Mouse (Mus musculus): ENCODE results near the gene Pacs1. TPM values are rescaled to one million over a fixed set of nuclear protein-coding genes. Genes with fewer than 3 reads are reported as not detected.
A peak's percentile ranks its signal among the peaks of the same experiment; 100 is the strongest.

Gene Pacs1
- polyA plus RNA-seq, 1 experiment from 2014 or later, result 21.4 TPM

DNA sequence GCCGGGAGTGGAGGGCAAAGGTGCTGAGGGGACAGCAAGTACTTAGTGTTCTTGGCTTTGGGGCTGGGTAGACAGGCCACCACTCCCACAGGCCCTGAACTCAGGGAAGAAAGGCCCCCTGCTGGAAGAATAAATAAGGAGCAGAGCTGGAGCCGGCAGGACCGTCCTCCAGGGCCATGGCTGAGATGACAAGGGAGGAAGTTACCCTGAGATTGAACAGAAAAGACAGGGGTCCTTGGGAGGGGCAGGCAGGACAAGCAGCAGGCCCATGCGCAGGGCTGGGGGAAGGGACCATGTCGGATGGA, 164.7 kb downstream of the Pacs1 start:
- H3K4me3 ChIP-seq, result no peak overlapping the region

DNA sequence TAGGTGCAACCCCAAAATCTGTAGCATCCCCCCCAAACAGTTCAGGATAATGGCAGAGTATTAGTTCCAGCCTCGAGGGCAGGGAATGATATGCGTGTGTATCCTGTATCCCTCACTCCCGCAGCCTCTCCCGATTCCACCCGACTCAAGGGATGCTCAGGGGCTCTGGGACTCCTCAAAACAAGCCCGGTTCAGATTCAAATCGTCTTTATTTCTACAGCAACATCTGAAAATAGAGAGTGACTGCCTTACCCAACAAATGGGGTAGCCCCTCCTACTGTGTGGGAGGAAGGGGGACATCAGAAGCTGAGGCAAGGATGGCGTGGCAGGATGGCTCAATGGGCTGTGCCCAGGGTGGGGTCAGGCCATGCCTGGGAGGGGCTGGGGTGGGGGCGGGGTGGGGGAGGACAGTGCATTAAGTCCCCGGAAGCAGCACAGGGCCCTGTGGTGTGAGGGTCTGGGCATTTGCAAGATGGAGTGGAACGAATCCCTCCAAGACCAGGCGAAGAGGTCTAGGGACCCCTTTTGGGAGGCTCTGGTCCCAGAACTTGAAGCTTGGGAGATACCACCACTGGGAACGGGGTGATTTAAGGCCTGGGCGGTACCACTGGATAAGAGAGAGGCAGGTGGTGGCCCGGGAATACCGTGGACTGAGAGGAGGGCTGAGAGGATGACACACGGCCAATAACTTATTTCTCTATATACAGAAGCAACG, 165.2 kb downstream of the Pacs1 start:
- H3K36me3 ChIP-seq, result peaks cover 37% of the 10 kb centered on the region
- no peaks in the 10 kb centered on the region for H3K9me3 ChIP-seq
- H3K27ac ChIP-seq, result peak overlapping the region; percentile 59; the same call in 1 of the 2 replicates
- ATAC-seq (ENCODE audit: borderline replicate concordance, extremely low read depth, low FRiP score, low TSS enrichment), result no peak
- H3K27me3 ChIP-seq, result no peaks in the 10 kb centered on the region
- peak overlapping the region; percentile 80; the same call in 1 of the 2 replicates for H3K4me3 ChIP-seq
- peak overlapping the region; percentile 37; the same call in 1 of the 2 replicates for H3K9ac ChIP-seq
- H3K4me1 ChIP-seq, result peaks cover 35% of the 10 kb centered on the region
- 69% methylated on average over 18 of the region's 18 CpGs for WGBS
- H3K4me2 ChIP-seq, result no peak overlapping the region

More for the DNA sequence above, 164.7 kb downstream of the Pacs1 start:
- Histone ChIP-seq H3K9me3 (no peaks in the 10 kb centered on the region), H3K27me3 (no peaks in the 10 kb centered on the region), H3K4me1 (peaks cover 35% of the 10 kb centered on the region), H3K9ac (no peak overlapping the region), H3K4me2 (no peak overlapping the region), H3K36me3 (peaks cover 32% of the 10 kb centered on the region), H3K27ac (peak overlapping the region; percentile 59)
- WGBS, result 29% methylated on average over 5 of the region's 5 CpGs
- ATAC-seq (ENCODE audit: borderline replicate concordance, extremely low read depth, low FRiP score, low TSS enrichment), result no peak

DNA sequence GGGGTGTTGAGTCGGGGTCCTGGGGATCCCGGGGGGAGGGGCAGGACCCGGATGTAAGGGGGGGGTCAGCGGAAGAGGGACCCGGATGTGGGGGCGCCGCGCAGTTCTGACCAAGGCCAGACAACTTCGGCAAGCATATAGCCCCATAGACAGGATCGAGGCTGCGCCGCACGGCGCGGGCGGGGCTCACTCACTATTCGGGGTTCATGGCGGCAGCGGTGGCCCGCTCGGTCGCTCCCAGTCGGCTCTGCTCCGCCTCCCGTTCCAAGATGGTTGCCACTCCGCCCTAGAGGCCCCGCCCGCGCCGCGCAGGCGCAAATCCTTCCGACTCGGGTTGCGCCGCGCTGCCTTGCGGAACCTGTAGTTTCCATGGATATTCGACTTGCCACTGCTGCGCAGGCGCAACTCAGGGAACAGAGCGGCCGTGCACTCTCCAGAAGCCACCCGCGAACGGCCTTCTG, 166.2 kb downstream of the Pacs1 start, which contains the start of gene Rab1b:
Rab1b (minus strand) TSS at position 342 of the 461 bp plus-strand sequence.
- Histone ChIP-seq H3K36me3 (peaks cover 46% of the 10 kb centered on the region), H3K27me3 (no peaks in the 10 kb centered on the region), H3K4me2 (peak within 1 kb of the TSS; percentile 89), H3K9ac (peak within 1 kb of the TSS; percentile 86), H3K27ac (peak within 1 kb of the TSS; percentile 94), H3K9me3 (no peaks in the 10 kb centered on the region), H3K4me1 (peaks cover 35% of the 10 kb centered on the region), H3K4me3 (peak within 1 kb of the TSS; percentile 80)
- WGBS, result under 1% methylated on average over 46 of the region's 46 CpGs
- ATAC-seq (ENCODE audit: borderline replicate concordance, extremely low read depth, low FRiP score, low TSS enrichment), result peak; percentile 94

DNA sequence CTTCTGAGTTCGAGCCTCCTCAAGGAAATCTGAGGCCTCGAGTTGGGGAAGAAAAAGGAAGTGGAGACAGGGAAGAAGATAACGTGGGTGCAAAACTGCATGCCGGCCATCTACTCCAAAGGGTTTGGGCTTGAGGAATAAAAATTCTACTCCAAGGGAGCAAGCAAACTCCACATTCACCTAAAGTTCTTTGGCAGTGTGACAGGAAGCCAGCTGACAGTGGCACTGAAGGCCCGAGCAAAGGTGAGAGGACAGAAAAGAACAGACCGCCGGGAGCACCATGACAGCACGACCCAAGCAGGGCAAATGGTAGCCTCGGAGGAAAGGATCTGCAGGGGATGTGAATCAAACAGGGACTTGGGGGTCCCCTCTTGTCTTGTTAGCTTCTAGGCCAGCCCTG, 166.8 kb downstream of the Pacs1 start:
- 5% methylated on average over 9 of the region's 9 CpGs for WGBS
- Histone ChIP-seq H3K4me2 (peak overlapping the region; percentile 89), H3K27ac (peak overlapping the region; percentile 94), H3K4me3 (peak overlapping the region; percentile 80), H3K9me3 (no peaks in the 10 kb centered on the region), H3K27me3 (no peaks in the 10 kb centered on the region), H3K9ac (peak overlapping the region; percentile 86), H3K36me3 (peaks cover 46% of the 10 kb centered on the region), H3K4me1 (peaks cover 35% of the 10 kb centered on the region)
- ATAC-seq (ENCODE audit: borderline replicate concordance, extremely low read depth, low FRiP score, low TSS enrichment), result no peak

DNA sequence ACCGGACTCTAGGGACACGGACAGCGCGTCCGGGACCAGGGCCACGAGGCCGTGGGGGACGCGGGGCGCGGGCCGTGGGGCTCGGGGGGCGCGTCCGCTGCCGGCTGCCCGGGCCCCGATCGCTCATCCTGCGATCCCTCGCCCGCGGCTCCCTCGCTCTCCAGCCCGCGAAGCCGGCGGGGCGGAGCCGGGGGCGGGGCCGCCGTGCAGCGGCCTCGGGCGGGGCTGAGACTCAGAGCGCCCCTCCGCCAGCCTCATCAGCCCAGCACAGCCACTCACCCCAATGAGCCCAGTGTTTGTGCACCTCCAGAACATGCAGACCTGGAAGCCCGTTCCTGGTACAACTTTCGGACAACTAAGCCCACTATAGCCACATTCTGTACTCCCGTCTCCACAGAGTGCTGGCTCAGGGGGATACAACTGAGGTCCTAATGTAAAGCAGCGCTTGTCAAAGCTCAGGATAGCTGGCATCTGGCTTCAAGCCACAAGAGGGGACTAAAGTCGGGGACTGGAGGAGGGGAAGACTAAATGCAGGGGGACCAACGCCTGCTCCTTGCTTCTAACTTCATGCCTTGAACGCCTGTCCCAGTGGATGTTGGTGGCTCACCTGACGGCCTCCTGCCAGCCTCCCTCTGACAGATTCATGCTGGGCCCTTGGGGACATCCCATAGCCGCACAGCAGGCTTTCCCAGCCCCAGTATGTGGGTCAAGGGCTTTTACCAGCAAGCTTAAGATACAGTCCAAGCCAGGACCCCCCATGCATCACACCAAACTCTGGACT, 174.4 kb downstream of the Pacs1 start, which contains the start of gene Cnih2:
Cnih2 (minus strand) TSS at position 159 of the 781 bp plus-strand sequence.
- no peak within 1 kb of the TSS for H3K27ac ChIP-seq
- peaks cover 16% of the 10 kb centered on the region for H3K27me3 ChIP-seq
- peaks cover 41% of the 10 kb centered on the region for H3K36me3 ChIP-seq
- H3K4me3 ChIP-seq, result peak within 1 kb of the TSS; percentile 57
- peak within 1 kb of the TSS; percentile 100 for H3K4me2 ChIP-seq
- 3% methylated on average over 48 of the region's 48 CpGs for WGBS
- H3K4me1 ChIP-seq, result peaks cover 34% of the 10 kb centered on the region
- no peaks in the 10 kb centered on the region for H3K9me3 ChIP-seq
- H3K9ac ChIP-seq, result peak within 1 kb of the TSS; percentile 61
- ATAC-seq (ENCODE audit: borderline replicate concordance, extremely low read depth, low FRiP score, low TSS enrichment), result peak; percentile 75; the same call in 1 of the 2 replicates

DNA sequence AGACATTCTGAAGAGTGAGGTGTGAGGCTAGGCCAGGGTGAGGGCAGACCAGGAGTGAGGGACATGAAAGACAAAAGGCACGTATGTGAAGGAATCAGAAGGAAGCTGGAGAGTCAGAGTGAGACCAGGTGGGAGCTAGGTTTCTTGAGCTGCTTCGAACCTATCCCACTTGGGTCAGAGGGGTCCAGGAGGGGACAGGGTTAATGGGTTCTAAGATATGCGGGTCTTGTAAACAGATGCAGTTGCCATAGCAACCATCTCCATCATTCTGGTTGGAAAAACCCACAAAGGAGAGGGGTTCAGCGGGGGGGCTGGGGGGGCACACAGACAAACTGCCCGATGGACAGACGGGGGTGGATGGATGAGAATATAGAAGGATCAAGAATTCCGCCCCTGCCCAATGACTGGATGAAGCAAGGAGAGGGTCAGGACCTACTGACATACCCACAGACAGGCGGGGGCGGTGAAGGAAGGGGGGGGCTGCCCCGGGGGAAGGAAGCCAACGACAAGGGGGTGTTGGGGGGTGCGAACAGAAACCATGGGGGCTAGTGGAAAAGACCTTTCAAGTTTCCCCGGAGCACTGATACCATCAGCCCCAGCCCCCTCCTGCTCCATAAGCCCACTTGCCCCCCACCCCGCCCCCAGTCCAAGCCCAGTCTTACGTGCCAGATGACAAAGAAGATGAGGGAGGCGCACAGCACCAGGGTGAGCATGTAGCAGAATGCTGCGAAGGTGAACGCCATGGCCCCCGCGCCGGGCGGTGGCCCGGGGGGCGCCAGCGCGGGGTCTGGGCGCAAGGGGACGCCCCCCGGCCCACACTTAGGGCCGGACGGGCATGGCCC, 175.2 kb downstream of the Pacs1 start:
- Histone ChIP-seq H3K9me3 (no peaks in the 10 kb centered on the region), H3K4me1 (peaks cover 34% of the 10 kb centered on the region), H3K27ac (no peak overlapping the region), H3K4me2 (peak overlapping the region; percentile 100), H3K27me3 (peaks cover 16% of the 10 kb centered on the region), H3K9ac (peak overlapping the region; percentile 61), H3K36me3 (peaks cover 36% of the 10 kb centered on the region), H3K4me3 (peak overlapping the region; percentile 57)
- 4% methylated on average over 27 of the region's 31 CpGs for WGBS
- 0 out of 2 replicates have a peak, but pooled peaks have one; percentile 3 for ATAC-seq (ENCODE audit: borderline replicate concordance, extremely low read depth, low FRiP score, low TSS enrichment)

DNA sequence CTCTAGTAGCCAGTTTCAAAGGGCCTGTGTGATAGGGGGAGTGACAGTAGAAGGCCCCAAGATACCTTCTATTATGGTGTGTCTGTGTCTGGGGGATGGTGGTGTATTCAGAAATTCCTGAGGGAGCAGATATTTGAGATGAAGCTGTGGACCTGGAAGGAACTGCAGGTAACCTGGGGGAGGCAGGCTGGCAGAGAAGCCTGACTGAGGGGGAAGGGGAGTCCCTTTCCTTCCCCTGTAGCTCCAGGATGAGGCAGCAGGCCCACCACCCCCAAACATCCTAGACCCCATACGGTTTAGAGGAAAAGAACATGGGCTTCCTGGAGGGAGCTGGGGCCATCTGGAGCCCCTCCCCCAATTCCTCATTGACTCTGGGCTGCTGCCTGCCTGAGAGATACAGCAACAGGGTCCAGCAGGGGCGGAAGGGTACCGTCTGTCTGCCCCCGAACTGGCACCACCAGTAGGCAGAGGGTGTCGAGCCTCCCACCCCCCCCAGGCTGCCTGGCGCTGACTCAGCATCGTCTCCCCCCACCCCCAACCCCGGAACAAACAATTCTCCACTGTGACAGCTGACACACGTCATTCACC, 176.9 kb downstream of the Pacs1 start:
- Histone ChIP-seq H3K27ac (no peak overlapping the region), H3K4me2 (no peak overlapping the region), H3K4me3 (no peak overlapping the region), H3K36me3 (peaks cover 31% of the 10 kb centered on the region), H3K27me3 (peaks cover 16% of the 10 kb centered on the region), H3K4me1 (peaks cover 34% of the 10 kb centered on the region), H3K9ac (no peak overlapping the region), H3K9me3 (no peaks in the 10 kb centered on the region)
- no peak for ATAC-seq (ENCODE audit: borderline replicate concordance, extremely low read depth, low FRiP score, low TSS enrichment)
- WGBS, result 5% methylated on average over 9 of the region's 9 CpGs

DNA sequence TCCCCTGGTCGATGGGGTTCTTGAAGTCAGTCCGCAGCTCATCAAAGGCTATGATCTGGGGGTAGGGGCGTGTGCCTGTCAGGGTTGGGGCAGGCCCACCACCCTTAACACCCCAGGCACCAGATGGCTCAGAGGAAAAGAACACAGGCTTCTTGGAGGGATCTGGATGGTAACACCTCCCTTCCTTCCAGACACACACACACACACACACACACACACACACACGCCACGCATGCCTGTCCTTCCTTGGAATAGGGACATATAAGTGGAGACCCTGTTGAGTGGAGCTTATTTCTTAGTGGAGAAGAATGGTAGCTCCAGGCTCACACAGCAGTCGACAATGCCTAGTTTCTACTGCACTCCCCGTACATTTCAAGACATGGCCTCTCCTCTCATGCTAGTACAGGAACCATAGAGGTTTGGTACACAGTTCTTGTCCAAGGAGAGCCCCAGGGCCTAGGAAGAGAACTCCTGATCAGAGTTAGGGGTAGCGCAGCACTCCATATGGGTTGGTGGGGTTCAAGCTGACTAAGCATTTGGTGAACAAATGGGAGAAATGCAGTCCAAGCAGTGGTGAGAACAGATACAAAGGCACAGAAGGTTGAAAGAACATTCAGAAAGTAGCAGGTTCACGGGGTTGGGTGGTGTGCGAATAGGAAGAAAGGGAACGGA, 178.0 kb downstream of the Pacs1 start:
- no peaks in the 10 kb centered on the region for H3K9me3 ChIP-seq
- H3K36me3 ChIP-seq, result peaks cover 28% of the 10 kb centered on the region
- H3K27me3 ChIP-seq, result peaks cover 16% of the 10 kb centered on the region
- no peak overlapping the region for H3K9ac ChIP-seq
- no peak for ATAC-seq (ENCODE audit: borderline replicate concordance, extremely low read depth, low FRiP score, low TSS enrichment)
- no peak overlapping the region for H3K4me3 ChIP-seq
- peaks cover 34% of the 10 kb centered on the region for H3K4me1 ChIP-seq
- WGBS, result 44% methylated on average over 11 of the region's 11 CpGs
- H3K4me2 ChIP-seq, result no peak overlapping the region
- H3K27ac ChIP-seq, result no peak overlapping the region

DNA sequence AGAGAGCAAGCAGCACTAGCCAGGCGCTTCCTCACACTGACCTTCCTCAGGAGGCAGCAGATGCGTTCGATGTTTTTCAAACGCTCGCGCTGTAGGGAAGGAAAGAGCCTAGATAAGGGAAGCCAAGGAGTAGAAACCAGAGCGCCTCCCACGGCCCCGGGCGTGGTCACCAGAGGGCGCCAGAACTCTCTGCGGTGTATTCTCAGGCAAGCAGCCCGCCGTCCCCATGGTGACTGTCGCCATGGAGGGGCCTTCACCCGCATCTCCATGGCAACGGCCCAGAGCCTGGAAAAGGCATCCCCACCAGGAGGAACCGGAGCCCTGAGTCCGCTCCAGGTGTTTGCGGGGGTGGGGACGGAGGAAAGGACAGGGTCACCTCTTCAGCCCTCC, 178.7 kb downstream of the Pacs1 start:
- Histone ChIP-seq H3K27ac (no peak overlapping the region), H3K9me3 (no peaks in the 10 kb centered on the region), H3K27me3 (peaks cover 16% of the 10 kb centered on the region), H3K4me3 (no peak overlapping the region), H3K4me1 (peaks cover 37% of the 10 kb centered on the region), H3K9ac (no peak overlapping the region), H3K4me2 (no peak overlapping the region), H3K36me3 (peaks cover 24% of the 10 kb centered on the region)
- ATAC-seq (ENCODE audit: borderline replicate concordance, extremely low read depth, low FRiP score, low TSS enrichment), result peak; percentile 35
- under 1% methylated on average over 21 of the region's 21 CpGs for WGBS

DNA sequence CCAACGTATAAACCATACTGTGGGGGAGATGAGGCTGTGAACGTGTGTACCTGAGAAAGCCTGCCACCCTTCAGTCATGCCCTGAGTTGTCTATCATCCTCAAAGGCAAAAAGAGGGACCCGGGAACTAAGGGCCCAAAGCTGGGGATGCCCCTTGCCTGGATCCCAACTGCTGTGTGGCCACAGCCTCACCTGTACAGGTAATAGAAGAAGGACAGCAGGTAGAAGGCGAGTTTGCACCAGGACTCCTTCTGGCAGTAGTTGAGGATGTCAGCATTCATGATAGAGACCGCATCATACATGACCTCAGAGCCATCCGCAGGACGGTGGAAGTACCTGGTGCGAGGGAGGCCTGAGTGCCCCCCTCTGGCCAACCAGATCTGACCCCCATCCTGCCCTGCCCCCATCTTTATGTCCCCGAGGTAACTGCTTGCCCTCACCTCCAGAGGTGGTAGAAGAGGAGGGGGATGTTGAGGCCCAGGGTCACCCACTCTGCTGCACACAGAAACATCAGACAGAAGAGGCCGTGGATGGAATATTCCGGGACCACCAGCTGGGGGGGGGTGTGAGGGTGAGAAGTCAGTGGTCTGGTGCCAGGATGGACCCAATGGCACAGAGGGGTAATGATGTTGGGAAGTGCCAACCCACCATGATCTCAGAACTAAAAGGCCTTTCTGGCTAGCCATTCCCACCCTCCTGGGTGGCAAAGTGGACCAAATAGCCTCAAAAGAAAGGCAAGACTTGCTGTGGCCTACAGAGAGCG, 179.3 kb downstream of the Pacs1 start:
- H3K4me2 ChIP-seq, result no peak overlapping the region
- ATAC-seq (ENCODE audit: borderline replicate concordance, extremely low read depth, low FRiP score, low TSS enrichment), result no peak
- H3K36me3 ChIP-seq, result peaks cover 24% of the 10 kb centered on the region
- no peaks in the 10 kb centered on the region for H3K9me3 ChIP-seq
- H3K4me3 ChIP-seq, result no peak overlapping the region
- H3K9ac ChIP-seq, result no peak overlapping the region
- H3K4me1 ChIP-seq, result peaks cover 36% of the 10 kb centered on the region
- 64% methylated on average over 12 of the region's 12 CpGs for WGBS
- H3K27me3 ChIP-seq, result peaks cover 16% of the 10 kb centered on the region
- no peak overlapping the region for H3K27ac ChIP-seq
